Mouse (Mus musculus): ENCODE measurements around the gene Ece2. TPM values are rescaled to one million over a fixed set of nuclear protein-coding genes. Genes with fewer than 3 reads are reported as not detected.
"Not testable (repeated sequence)": the region's sequence is repeated elsewhere in the genome, so short reads cannot be mapped to it uniquely, and the experiment has no call there.

Gene Ece2
- polyA plus RNA-seq, 1 experiment: not detected

DNA sequence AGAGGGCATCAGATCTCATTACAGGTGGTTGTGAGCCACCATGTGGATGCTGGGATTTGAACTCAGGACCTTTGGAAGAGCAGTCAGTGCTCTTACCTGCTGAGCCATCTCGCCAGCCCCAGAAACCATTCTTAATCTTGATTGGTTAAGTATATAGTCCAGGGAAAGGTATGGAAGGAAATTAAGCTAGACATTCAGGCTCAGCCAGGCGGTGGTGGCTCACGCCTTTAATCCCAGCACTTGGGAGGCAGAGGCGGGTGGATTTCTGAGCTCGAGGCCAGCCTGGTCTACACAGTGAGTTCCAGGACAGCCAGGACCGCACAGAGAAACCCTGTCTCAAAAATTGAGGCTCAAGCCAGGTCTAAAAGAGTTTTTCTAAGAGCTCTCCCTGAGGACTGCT lies 38.4 kb downstream of the Ece2 start, which contains the start of gene Eif4g1:
TSS of gene Eif4g1 (plus strand) at position 301 of the 400 bp plus-strand sequence.
- not testable (repeated sequence) for TF ChIP-seq GATA1 (IDR thresholded peaks at IDR 0.05; ENCODE audit: low read length)

DNA sequence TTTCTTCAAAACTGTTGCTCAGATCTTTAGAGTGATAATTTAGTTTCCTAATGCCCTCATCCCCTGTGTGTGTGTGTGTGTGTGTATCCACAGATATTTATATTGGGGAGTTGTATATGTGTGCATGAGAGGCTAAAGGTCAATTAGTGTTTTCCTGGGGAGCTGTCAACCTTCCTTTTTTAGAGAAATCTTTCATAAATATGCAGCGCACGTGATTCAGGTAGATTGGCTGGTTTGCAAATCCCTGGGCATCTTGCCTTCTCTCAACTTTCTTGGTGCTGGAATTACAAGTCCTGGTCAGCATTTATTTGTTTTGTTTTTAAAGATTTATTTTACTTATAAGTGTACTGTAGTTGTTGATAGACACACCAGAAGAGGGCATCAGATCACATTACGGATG lies 40.7 kb downstream of the Ece2 start:
- no peak for TF ChIP-seq GATA1 (IDR thresholded peaks at IDR 0.05; ENCODE audit: low read length)

DNA sequence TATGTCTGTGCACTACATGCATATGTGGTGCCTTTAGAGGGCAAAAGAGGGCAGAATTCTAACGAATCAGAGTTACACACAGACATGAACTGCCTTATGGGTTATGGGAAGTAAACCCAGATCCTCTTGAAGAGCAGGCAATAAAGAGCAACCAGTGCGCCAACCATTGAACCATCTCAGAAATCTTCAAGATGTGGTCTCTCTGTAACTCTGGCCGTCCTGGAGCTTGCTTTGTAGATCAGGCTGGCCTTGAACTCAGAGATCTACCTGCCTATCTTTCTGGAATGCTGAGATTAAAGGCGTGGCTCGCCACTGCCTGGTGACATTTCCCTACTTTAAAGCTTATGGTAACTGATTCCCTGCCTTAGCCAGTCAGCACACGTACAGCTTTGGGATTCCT lies 42.3 kb downstream of the Ece2 start:
- no peak for TF ChIP-seq GATA1 (IDR thresholded peaks at IDR 0.05; ENCODE audit: low read length)

DNA sequence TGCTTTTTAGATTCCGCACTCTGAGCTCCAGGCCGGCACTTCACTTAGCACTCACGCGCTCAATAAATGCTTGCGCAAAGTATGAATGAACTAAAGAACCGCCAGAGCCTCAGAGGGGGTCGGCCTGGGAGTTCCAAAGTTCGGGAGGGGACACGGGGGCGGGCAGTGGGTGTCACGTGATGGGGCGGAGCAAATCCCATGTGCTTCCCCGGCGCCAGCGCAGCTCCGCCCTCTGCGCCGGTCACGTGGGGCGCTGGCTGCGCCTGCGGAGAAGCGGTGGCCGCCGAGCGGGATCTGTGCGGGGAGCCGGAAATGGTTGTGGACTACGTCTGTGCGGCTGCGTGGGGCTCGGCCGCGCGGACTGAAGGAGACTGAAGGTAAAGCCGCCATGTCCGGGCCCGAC lies 42.9 kb downstream of the Ece2 start:
- TF ChIP-seq GATA1 (IDR thresholded peaks at IDR 0.05; ENCODE audit: low read length): no peak

DNA sequence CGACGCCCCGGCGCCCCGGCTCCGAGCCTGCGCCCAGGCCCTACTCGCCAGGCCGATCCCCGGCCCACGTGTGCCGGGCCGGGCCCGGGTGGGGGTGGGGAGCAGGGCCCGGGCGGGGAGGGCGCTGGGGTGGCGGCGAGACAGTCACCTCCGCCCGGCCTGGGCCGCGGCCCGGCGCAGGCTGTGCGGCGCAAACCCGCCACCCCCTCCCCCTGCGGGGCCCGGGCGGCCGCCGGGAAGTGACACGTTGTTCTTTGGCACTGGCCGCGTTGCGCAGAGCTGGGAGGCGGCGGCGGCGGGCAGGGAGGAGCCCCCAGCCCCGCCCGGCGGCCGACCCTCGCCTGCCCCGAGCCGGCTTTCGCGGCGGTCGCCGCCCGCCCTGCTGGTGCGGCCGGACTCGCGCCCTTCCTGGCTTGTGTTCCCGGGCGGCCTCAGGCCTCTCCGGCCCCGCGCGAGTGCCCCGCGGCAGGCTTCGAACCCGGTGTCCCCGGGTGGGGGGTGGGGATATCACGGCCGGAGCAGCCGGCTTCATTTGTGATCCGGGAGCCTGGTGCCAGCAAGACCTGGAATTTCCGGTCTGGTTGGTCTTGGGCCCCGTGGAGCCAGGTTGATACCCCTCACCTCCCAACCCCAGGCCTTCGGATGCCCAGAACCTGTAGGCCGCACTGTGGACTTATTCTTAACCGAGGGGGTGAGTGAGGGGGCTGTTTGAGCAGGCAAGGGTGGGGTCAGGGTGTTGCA lies 43.5 kb downstream of the Ece2 start:
- no peak for TF ChIP-seq GATA1 (IDR thresholded peaks at IDR 0.05; ENCODE audit: low read length)

DNA sequence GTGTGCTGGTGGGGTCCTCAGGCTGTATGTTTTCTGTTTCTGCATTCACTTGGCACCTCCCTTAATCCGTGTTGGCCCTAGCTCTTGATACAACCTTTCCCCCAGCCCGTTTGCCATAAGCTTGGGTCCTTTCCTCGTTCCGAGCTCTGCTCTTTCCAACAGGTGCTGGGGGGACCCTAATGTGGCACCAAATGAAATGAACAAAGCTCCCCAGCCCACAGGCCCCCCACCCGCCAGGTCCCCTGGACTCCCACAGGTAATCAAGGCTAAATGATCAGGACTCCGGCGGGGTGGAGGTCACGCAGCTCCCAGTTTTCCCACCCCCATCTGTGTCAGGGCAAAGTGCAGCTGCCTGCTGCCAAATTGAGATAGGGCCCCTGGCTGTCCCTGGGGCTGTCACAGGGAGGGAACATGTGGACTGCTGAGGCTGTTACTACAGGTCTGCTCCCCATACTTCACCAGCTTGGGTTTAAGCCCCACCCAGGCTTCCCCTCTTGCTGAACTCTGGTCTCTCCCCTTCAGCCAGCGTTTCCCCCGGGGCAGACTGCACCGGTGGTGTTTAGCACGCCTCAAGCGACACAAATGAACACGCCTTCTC lies 44.2 kb downstream of the Ece2 start:
- TF ChIP-seq GATA1 (IDR thresholded peaks at IDR 0.05; ENCODE audit: low read length): no peak

DNA sequence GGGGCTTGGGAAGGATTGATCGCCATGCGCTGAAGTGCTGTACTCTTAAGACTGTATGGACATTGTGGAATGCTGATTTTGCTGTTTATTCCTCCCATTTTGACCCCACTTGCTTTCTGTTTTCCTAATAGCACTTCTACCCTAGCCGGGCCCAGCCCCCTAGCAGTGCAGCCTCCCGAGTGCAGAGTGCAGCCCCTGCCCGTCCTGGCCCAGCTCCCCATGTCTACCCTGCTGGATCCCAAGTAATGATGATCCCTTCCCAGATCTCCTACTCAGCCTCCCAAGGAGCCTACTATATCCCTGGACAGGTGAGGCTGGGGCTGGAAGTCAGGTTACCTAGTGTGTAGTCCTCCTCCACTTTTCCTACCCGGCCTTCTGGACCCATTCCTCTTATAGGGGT lies 45.6 kb downstream of the Ece2 start:
- TF ChIP-seq GATA1 (IDR thresholded peaks at IDR 0.05; ENCODE audit: low read length): no peak

DNA sequence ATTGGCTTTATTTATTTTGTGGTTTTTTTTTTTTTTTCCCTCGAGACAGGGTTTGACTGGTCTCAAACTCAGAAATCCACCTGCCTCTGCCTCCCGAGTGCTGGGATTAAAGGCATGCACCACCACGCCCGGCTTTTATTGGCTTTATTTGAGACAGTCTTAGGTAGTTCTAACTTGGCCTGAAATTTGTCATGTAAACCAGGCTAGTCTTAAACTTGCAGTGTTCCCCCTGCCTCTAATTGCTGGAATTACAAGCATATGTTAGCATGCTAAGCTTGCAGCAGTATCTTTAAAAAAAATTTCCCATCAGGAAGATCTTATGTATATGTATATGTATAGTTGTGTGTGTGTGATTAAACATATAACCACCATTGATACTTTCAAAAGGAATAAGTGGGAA lies 47.1 kb downstream of the Ece2 start:
- TF ChIP-seq GATA1 (IDR thresholded peaks at IDR 0.05; ENCODE audit: low read length): no peak

DNA sequence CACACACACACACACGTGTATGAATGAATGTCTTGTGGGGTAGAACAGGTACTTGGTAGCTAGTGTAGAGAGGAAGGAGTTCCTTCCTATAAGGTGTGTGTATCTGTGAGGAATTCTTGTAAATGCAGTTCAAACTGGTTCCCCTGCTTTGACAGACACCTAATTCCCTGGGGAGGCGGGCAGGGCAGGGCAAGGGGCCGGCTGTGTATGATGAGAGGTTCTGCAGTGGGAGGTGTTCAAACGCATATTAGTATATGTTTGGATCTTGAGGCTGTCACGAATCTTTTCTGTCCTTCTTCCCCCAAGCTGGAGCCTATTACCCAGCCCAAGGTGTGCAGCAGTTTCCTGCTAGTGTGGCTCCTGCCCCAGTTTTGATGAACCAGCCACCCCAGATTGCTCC lies 47.8 kb downstream of the Ece2 start:
- no peak for TF ChIP-seq GATA1 (IDR thresholded peaks at IDR 0.05; ENCODE audit: low read length)

DNA sequence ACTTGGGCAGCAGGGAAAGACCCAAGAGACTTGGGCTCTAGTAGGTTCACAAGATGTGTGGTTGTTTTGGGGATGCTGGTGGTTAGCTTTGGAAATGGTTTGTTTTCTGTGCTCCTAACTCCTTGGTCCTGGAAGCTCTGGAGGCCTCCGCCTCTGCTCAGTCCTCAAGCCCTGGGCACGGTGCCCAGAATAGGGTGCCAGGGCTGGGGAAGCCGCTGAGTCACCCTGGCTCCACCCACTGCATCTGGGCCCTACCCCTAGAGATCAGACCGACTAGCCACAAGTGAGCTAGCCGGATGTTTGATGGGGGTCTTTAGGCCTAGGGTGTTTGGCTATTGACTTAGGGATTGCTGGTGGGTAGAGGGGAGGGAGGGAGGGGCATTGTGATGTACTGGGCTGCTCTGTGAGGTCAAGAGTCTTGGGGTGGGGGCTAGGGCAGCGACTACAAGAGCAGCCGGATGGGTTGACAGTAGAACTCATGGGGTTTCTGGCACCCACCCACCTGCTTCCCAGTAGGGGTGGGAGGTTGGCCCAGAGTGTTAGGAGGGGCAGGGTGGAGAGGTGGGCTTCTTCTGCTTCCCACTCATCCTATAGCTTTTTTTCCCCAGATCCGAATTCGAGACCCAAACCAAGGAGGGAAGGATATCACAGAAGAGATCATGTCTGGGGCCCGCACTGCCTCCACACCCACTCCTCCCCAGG lies 48.5 kb downstream of the Ece2 start:
- TF ChIP-seq GATA1 (IDR thresholded peaks at IDR 0.05; ENCODE audit: low read length): no peak

DNA sequence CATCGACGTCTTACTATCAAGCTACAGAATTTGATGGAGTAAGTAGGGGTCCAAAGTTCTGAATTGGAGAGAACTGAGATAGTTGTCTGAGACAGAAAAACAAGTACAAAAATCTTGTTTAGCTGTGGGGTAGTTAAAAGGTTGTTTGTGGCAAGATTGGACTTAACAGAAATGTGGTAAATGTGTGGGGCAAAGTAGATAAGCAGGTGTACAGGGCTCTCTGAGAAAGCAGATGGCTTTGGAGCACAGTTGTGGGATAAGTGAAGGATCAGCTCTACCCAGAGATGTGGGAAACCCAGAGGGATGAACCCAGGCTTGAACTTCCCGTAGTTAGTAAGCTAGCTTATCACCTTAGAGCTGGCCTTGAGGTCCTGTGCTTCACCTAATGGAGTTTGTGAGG lies 61.1 kb downstream of the Ece2 start:
- TF ChIP-seq GATA1 (IDR thresholded peaks at IDR 0.05; ENCODE audit: low read length): peak; percentile 92

DNA sequence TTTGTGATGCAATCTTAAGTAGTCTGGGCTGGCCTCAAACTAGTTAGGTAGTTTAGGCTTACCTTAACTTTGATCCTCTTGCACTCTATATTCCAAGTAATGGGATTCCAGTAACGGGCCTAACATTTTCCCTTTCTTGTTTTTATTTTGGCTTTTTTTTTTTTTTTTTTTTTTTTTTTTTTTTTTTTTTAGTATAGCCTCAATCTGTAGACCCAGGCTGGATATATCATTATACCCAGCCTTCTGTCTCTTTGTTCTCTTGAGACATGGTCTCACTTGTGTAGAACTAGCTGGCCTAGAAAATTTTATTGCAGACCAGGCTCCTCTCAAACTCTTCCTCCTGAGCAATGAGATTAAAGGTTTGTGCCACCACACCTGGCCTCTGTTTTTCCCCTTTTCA lies 62.0 kb downstream of the Ece2 start:
- no peak for TF ChIP-seq GATA1 (IDR thresholded peaks at IDR 0.05; ENCODE audit: low read length)

DNA sequence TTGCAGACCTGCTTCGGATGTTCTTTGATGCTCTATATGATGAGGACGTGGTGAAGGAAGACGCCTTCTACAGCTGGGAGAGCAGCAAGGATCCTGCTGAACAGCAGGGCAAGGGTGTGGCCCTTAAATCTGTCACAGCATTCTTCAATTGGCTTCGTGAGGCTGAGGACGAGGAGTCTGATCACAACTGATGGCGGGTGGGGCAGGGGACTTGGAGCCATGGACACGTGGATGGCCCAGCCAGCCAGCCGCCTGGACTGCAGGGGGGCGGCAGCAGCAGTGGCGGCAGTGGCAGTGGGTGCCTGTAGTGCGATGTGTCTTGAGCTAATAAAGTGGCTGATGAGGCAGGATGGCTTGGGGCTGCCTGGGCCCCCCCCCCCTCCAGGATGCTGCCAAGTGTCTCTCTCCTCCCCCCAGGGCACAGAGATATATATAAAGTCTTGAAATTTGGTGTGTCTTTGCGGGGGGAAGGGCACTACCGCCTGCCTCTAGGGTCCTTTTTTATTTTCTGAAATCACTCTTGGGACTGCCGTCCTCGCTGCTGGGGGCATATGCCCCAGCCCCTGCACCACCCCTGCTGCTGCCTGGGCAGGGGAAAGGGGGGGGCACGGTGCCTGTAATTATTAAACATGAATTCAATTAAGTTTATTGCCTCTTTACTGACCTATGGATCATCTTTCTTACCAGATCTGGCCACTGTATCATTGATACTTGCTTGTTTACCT lies 62.8 kb downstream of the Ece2 start:
- no peak for TF ChIP-seq GATA1 (IDR thresholded peaks at IDR 0.05; ENCODE audit: low read length)

DNA sequence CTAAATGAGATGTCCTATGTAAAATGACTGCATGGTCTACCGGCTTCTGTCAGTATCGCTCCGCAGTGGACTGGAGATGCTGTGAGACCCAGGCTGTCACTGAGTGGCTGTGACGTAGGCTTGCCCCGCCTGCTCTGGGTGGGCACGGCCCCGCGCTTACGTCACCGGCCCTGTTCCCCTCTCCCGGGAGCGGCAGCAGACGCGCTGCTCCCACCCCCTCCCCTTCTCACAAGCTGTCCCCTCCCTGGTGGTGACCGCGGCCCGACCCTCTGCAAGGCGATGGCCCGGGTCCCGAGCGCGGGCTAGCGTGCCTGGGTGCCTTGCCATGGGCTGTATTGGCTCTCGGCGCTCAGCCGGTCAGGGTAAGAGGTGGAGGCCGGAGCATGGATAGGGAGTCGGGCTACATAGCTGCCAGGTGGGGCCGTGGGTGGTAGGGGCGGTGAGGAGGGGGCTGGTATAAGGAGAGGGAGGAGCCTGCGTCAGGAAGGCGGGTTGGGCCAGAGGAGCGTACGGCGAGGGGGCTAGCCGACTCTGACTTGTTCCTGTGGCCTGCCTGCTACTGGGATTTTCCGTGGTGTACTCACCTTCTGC lies 63.6 kb downstream of the Ece2 start, which contains the start of gene Fam131a:
TSS of gene Fam131a (plus strand) at position 131 of the 591 bp plus-strand sequence.
- no peak for TF ChIP-seq GATA1 (IDR thresholded peaks at IDR 0.05; ENCODE audit: low read length)

DNA sequence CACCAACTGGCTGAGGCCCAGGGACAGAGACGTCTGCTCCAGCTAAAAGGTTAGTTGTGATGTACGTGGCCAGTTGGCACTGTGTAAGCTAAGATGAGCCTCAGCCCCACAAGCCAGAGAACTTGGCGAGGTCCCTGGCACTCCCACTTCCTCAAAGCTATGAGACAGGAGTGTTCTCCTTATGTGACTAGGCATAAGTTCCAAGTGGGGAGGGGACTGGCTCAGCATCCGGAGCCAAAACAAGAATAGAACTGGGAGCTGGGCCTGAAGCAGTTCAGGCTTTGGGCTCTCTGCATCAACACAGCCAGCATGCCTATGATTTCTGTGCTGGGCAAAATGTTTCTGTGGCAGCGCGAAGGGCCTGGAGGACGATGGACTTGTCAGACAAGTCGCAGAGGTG lies 65.2 kb downstream of the Ece2 start:
- no peak for TF ChIP-seq GATA1 (IDR thresholded peaks at IDR 0.05; ENCODE audit: low read length)

All from G1E-ER4 (cell line).